Mouse (Mus musculus) heart, adult 2 months (tissue): Measurements from ENCODE around the gene Ptma. TPM values are rescaled to one million over a fixed set of nuclear protein-coding genes. Genes with fewer than 3 reads are reported as not detected.
A peak's percentile ranks its signal among the peaks of the same experiment; 100 is the strongest.

Experiments used
- DNase-seq, 2 experiments: peaks; one replicate each; pipeline ENCODE4 v3.0.0; 2021
- H3K27ac ChIP-seq: fragments of 200-600 bp; 2 replicates; pipeline ENCODE4 v1.8.1; 2022
- H3K27me3 ChIP-seq: fragments of 200-500 bp; 2 replicates; pipeline ENCODE4 v1.6.1; 2012; ENCODE audit warnings: mild to moderate bottlenecking, low read length, inconsistent platforms, mixed read lengths; ENCODE audit not compliant: control insufficient read depth, insufficient read depth
- H3K36me3 ChIP-seq: fragments of 200-500 bp; 2 replicates; pipeline ENCODE4 v1.6.1; 2012; ENCODE audit warnings: low read length, inconsistent platforms; ENCODE audit not compliant: control insufficient read depth, insufficient read depth
- H3K4me1 ChIP-seq: fragments of 200-500 bp; 2 replicates; pipeline ENCODE4 v1.6.1; 2011; ENCODE audit warnings: low read length; ENCODE audit not compliant: control insufficient read depth, insufficient read depth
- H3K4me3 ChIP-seq: fragments of 200-600 bp; 2 replicates; pipeline ENCODE4 v1.8.1; 2022
- H3K79me2 ChIP-seq: fragments of 200-500 bp; replicated peaks from 2 replicates; pipeline ENCODE4 v1.6.1; 2012; ENCODE audit warnings: mild to moderate bottlenecking, inconsistent platforms, low read length, moderate library complexity, mixed read lengths; ENCODE audit not compliant: control insufficient read depth, insufficient read depth
- H3K9ac ChIP-seq: fragments of 200-500 bp; 2 replicates; pipeline ENCODE4 v1.6.1; 2012; ENCODE audit warnings: low read depth, mild to moderate bottlenecking, control low read depth, inconsistent platforms, low read length, mixed read lengths
- CTCF ChIP-seq: fragments of 200-600 bp; IDR thresholded peaks from 2 replicates; pipeline ENCODE4 v1.8.1; 2022; ENCODE audit warnings: antibody characterized with exemption, mild to moderate bottlenecking, moderate library complexity
- EP300 ChIP-seq: fragments of 200-500 bp; IDR thresholded peaks from 2 replicates; pipeline ENCODE4 v1.6.1; 2011; ENCODE audit warnings: low read depth, low read length, control low read depth; ENCODE audit not compliant: insufficient read depth
- POLR2A ChIP-seq: fragments of 200-500 bp; IDR thresholded peaks from 2 replicates; pipeline ENCODE4 v1.6.1; 2011; ENCODE audit warnings: mild to moderate bottlenecking, low read depth, low read length, control low read depth; ENCODE audit not compliant: insufficient read depth
- WGBS: fragments of 180-500 bp; shearing (Covaris S2); methylation state at CpG from one replicate; pipeline ENCODE4 v1.1.7; 2018; 5-methylcytosine and 5-hydroxymethylcytosine counted together
- intact Hi-C: fragments of 180-260 bp; cut with DNase I; formaldehyde crosslinking; loops from one replicate; pipeline ENCODE4 v1.15.1; 2025
- polyA plus RNA-seq: library from polyadenylated mRNA; depleted of rRNA; stranded (reverse); fragments of >200 nt; gene quantifications from 2 replicates; pipeline ENCODE4 v1.2.3, GENCODE M21; 2012
- total RNA-seq, 2 experiments: library from RNA; stranded (reverse); gene quantifications; 2 replicates each; pipeline ENCODE4 v1.2.3; 2021

Gene Ptma
- total and polyA plus RNA-seq, 3 experiments = 177 to 227 (median 200) TPM

DNA sequence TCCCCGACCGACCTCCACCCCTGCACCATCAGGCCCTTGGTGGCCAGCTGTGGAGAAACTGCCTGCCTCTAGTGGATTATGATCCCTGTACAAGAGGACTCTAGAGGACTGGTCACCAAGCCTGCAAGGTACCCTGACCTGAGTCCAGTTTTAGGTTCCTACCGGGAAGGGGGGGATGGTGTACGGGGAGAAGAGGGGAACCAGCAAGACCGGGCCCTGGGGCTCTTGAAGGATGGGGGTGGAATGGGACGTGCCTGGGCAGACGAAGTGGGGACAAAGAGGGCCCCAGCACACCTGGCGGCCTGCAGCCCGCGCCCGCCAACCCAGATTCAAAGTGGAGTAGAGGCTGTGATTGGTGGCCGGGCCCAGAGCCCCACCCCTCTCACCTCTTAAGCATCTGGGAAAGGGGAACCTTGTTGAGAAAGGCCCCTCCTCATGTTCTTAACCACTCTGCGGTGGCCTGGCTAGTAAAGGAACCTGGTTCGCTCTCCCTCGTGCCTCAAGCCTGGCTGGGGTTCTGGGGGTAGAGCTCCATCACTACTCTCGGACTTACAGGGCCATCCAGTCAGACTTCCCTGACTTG is 23.3 kb upstream of the Ptma start:
- Histone ChIP-seq H3K4me1 (peaks cover 17% of the 10 kb centered on the region), H3K27me3 (no peaks in the 10 kb centered on the region), H3K36me3 (no peaks in the 10 kb centered on the region), H3K27ac (peak overlapping the region; percentile 97), H3K4me3 (peak overlapping the region; percentile 56), H3K9ac (peak overlapping the region; percentile 76), H3K79me2 (no peaks in the 10 kb centered on the region)
- no peak for DNase-seq
- WGBS = 59% methylated on average over 16 of the region's 16 CpGs
- TF ChIP-seq POLR2A = no peak
- no peak for TF ChIP-seq EP300
- no peak for TF ChIP-seq CTCF
- intact Hi-C loops = no loop called here

DNA sequence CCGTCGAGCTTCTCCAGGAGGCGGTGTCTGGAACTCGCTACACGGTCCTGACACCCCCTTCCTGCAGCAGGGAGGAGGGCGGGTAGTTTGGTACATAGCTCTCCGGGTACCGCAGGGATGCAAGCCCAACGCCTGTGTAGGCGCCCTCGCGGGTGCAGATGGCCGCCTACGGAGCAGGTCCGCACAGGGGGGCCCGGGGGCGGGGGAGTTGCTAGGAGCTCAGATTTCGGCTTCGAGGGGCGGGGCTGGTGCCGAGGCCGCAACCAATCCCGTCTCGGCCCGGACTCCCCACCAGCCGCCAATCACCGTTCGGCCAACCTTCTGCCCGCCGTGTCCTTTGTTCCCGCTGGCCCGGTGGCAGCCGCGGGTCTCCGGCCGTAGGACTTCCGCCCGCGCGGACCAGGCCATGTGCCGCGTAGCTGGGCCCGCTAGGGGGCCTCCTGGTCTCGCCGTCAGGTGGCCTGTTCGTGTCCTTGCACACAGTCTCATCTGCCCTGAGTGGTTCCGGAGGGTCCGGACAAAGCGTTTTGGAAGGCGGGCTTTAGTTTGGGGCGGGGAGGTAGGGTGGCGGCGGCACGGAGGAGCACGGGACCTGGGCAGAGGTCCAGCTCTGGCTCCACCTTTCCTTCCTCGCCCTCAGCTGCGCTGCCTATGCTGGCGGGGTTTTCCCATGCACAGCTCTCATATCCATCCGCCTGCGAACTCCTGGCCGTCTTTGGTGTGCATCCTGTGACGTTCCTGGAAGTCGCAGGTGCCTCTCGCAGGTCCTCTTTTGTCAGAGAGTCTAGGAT is 22.4 kb upstream of the Ptma start:
- peak overlapping the region; percentile 76 for H3K9ac ChIP-seq
- peak overlapping the region; percentile 97 for H3K27ac ChIP-seq
- no peaks in the 10 kb centered on the region for H3K36me3 ChIP-seq
- 1% methylated on average over 64 of the region's 64 CpGs for WGBS
- no peaks in the 10 kb centered on the region for H3K79me2 ChIP-seq
- H3K4me3 ChIP-seq = peak overlapping the region; percentile 56
- TF ChIP-seq POLR2A = peak; percentile 80
- TF ChIP-seq CTCF = peak; percentile 87
- TF ChIP-seq EP300 = 0 out of 2 replicates have a peak, but pooled peaks have one; percentile 68
- DNase-seq = peak; percentile 94 to 98
- intact Hi-C loops = no loop called here
- no peaks in the 10 kb centered on the region for H3K27me3 ChIP-seq
- H3K4me1 ChIP-seq = peaks cover 17% of the 10 kb centered on the region

DNA sequence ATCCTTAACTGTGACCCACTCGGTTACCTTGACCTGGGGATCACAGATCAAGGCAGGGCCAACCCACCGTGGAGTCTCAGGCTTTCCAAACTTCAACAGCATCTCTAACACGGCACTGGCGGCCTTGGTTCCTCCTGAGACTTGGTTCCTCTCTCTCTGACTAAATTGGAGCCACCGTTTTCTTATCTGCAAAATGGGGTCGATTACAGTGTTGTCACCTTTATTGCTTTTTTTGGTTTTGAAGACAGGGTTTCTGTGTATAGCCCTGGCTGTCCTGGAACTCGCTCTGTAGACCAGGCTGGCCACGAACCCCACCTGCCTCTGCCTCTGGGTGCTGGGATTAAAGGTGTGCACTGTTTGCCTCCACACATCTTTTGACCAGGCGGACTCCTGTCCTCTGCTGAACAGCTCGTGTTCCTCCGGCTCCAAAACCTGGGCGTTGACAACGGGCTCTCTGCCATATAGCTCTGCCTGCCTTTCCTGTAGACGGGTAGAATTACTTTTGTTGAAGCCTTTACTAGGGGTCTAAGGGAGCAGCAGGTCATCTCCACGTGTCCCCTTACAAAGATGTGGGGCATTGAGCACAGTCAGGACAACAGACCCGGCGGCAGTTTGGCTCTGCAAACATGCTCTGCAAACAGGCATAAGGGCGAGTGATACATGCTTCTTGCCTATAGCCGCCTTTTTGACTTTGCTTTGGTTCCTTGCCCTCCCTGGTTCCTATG is 21.7 kb upstream of the Ptma start:
- no peaks in the 10 kb centered on the region for H3K79me2 ChIP-seq
- 18% methylated on average over 19 of the region's 19 CpGs for WGBS
- intact Hi-C loops = loop anchor here (5.0 kb wide), 1 partner anchor 143 kb away; no protein-coding TSS in a partner anchor
- peak overlapping the region; percentile 97 for H3K27ac ChIP-seq
- H3K4me1 ChIP-seq = peaks cover 20% of the 10 kb centered on the region
- peak; percentile 56 to 57 for DNase-seq
- H3K36me3 ChIP-seq = no peaks in the 10 kb centered on the region
- peak overlapping the region; percentile 56 for H3K4me3 ChIP-seq
- peak overlapping the region; percentile 76 for H3K9ac ChIP-seq
- TF ChIP-seq EP300 = no peak
- TF ChIP-seq CTCF = no peak
- no peak for TF ChIP-seq POLR2A
- no peaks in the 10 kb centered on the region for H3K27me3 ChIP-seq

DNA sequence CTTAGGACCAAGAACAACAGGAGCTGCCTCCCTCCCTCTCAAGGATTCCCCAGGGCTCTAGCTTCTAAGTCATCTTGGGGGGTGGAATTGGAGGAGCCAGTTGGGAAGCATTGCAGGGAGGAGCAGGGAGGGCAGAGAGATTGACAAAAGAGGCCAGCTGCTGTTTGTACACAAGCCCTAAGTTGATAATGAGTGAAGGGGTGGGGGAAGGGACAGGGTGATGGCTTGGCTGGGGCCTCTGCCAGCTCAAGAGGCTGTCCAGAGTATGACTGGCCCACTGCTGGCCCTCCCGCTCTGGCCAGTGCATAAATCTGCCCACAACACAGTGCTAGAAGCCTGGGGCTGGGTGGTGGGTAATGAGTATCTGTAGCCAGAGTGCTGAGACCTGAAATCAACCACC is 21.1 kb upstream of the Ptma start:
- no peak overlapping the region for H3K9ac ChIP-seq
- H3K27me3 ChIP-seq = no peaks in the 10 kb centered on the region
- H3K27ac ChIP-seq = peak overlapping the region; percentile 97
- H3K4me1 ChIP-seq = peaks cover 18% of the 10 kb centered on the region
- intact Hi-C loops = loop anchor here (5.0 kb wide), 1 partner anchor 143 kb away; no protein-coding TSS in a partner anchor
- WGBS = 63% methylated on average over 1 of the region's 1 CpGs
- no peak overlapping the region for H3K4me3 ChIP-seq
- H3K79me2 ChIP-seq = no peaks in the 10 kb centered on the region
- no peaks in the 10 kb centered on the region for H3K36me3 ChIP-seq
- TF ChIP-seq POLR2A (no peak), EP300 (0 out of 2 replicates have a peak, but pooled peaks have one; percentile 49)
- peak; percentile 65 to 66 for DNase-seq

DNA sequence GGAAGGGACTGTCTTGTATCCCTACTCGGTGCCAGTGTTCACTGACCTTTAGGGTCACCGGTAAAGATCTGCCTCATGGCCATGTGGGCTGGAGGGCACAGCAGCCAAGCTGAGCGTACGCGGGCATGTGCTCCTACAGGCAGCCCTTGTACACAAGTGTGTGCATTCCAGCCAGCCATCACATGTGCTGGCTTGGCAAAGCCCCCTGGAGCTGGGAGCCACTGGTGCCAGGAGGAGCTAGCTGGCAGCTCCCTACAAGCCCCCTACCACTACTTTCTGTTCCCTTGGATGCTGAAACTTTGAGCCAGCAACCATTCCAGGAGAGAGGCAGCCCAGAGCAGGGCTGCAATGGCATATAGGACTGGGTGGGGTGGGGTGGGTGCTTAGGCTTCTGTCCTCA is 20.1 kb upstream of the Ptma start:
- no peak overlapping the region for H3K9ac ChIP-seq
- intact Hi-C loops = loop anchor here (5.0 kb wide), 1 partner anchor 144 kb away; no protein-coding TSS in a partner anchor
- no peak for TF ChIP-seq EP300
- no peak for TF ChIP-seq CTCF
- TF ChIP-seq POLR2A = no peak
- WGBS = 81% methylated on average over 5 of the region's 5 CpGs
- no peaks in the 10 kb centered on the region for H3K79me2 ChIP-seq
- H3K27me3 ChIP-seq = no peaks in the 10 kb centered on the region
- H3K36me3 ChIP-seq = no peaks in the 10 kb centered on the region
- no peak for DNase-seq
- H3K4me3 ChIP-seq = no peak overlapping the region
- H3K27ac ChIP-seq = no peak overlapping the region
- peaks cover 15% of the 10 kb centered on the region for H3K4me1 ChIP-seq

DNA sequence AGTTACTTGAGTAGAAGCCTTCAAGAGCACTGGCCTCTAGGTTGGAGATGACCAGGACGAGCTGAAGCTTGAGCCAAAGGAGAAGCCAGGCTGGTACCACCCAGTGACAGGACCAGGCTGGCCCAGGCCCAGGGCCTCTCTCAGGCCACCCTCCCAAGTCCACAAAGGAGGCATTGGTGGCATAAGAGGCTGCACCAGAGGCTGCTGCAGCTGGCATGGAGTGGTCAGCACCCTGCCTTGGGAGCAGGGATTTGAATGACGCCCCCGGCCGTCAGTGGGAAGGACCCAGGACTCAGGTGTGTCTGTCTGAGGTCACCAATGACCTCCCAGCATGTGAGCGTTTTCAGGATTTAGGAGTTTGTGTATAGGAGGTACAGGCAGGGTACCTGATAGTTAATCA is 18.7 kb upstream of the Ptma start:
- intact Hi-C loops = loop anchor here (5.0 kb wide), 1 partner anchor 146 kb away; no protein-coding TSS in a partner anchor
- Histone ChIP-seq H3K36me3 (no peaks in the 10 kb centered on the region), H3K4me3 (no peak overlapping the region), H3K27ac (no peak overlapping the region), H3K4me1 (peaks cover 12% of the 10 kb centered on the region), H3K27me3 (no peaks in the 10 kb centered on the region), H3K9ac (no peak overlapping the region), H3K79me2 (no peaks in the 10 kb centered on the region)
- no peak for TF ChIP-seq POLR2A
- DNase-seq = no peak
- WGBS = 95% methylated on average over 5 of the region's 5 CpGs
